Mouse (Mus musculus): ENCODE results near the gene Emc7. TPM values are rescaled to one million over a fixed set of nuclear protein-coding genes. Genes with fewer than 3 reads are reported as not detected.
"Not testable (repeated sequence)": the region's sequence is repeated elsewhere in the genome, so short reads cannot be mapped to it uniquely, and the experiment has no call there.

Gene Emc7
- polyA plus RNA-seq (2016; fragmentation: Nextera tagmentation; extraction: Ambion mirVana) = 11.2 and 12.1 TPM in 2 replicates

DNA sequence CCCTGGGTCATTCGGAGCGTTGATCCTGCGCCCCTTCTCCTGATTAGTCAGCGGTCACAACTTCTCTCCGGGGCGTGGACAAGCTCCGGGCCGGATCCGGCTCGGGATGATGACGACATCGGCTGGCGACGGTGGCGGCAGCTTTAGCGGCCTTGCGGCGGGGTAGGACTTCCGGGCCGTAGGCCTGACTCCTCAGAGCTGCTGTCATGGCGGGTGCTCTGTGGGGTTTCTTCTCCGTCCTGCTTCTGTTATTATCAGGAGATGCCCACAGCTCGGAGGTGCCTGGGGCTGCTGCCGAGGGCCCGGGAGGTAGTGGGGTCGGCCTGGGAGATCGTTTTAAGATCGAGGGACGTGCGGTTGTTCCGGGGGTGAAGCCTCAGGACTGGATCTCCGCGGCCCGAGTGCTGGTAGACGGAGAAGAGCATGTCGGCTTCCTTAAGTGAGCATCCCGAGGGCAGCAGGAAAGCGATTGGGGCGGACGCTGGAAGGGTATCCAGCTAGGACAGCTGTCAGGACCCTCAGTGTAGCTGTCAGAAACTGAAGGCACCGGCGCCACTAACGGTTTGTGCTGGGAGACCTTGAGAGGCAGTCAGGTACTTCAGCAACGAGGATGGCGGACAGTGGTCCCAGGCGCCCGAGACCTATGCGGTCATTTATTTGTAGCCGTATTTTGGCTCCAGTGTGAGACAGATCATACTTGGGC is at the start of gene Emc7:
Gene Emc7, plus strand, starts transcription at position 136 of the 703 bp plus-strand sequence.
- Histone ChIP-seq H3K9ac (replicated peaks) (peak within 1 kb of the TSS; percentile 87), H3K4me3 (replicated peaks) (peak within 1 kb of the TSS; percentile 87), H3K27ac (peak within 1 kb of the TSS; percentile 67), H3K9me3 (peaks cover 1% of the 10 kb centered on the region; the same call in 1 of the 2 replicates), H3K36me3 (peaks cover 2% of the 10 kb centered on the region), H3K27me3 (no peaks in the 10 kb centered on the region), H3K4me1 (replicated peaks) (peaks cover 11% of the 10 kb centered on the region; the same call in 1 of the 2 replicates), H3K4me2 (peak within 1 kb of the TSS; percentile 89)
- ATAC-seq (ENCODE audit: insufficient number of reproducible peaks, insufficient read depth, low FRiP score, low TSS enrichment, low read depth) = peak; percentile 93
- WGBS = under 1% methylated on average over 49 of the region's 49 CpGs

DNA sequence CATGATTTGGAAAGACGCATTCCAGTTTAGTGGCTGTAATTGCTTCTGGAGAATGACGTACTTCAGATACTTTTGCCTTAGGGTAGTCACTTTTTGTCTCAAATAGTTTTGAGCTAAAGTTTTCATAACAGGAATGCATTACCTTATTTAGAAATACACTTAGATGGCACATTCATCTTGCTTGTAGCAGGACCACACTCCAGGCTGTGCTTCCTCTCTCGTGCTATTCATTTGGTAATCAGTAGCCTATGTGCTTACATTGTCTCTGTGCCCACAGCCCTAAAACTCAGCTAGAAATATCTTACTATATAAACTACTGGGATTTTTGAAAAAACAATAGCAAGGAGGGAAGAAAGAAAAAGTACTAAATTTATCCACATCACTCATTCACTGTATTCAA is 47.8 kb upstream of the Emc7 start:
- Histone ChIP-seq H3K9ac (replicated peaks) (no peak overlapping the region), H3K27ac (no peak overlapping the region), H3K4me1 (replicated peaks) (no peaks in the 10 kb centered on the region), H3K9me3 (no peaks in the 10 kb centered on the region), H3K4me2 (no peak overlapping the region), H3K27me3 (no peaks in the 10 kb centered on the region), H3K36me3 (peaks cover 37% of the 10 kb centered on the region), H3K4me3 (replicated peaks) (no peak overlapping the region)
- no peak for ATAC-seq (ENCODE audit: insufficient number of reproducible peaks, insufficient read depth, low FRiP score, low TSS enrichment, low read depth)
- WGBS = 90% methylated on average over 3 of the region's 3 CpGs

DNA sequence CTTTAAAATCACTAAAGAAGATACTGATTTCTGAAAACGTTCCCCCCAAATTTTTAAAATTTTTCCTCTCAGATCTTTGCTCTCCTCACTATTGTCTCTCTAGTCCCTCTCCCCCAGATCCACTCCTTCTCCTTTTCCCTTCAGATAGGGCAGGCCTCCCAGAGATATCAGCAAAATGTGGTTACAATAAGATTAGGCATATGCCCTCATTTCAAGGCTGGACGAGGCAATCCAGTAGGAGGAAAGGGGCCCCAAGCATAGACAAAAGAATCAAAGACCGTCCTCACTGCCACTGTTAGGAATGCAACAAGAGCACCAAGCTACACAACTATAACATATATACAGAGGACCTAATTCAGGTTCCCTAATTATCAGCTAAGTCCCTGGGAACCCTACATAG is 29.5 kb upstream of the Emc7 start:
- Histone ChIP-seq H3K27ac (no peak overlapping the region), H3K9me3 (no peaks in the 10 kb centered on the region), H3K9ac (replicated peaks) (no peak overlapping the region), H3K4me3 (replicated peaks) (no peak overlapping the region), H3K27me3 (no peaks in the 10 kb centered on the region), H3K36me3 (no peaks in the 10 kb centered on the region), H3K4me2 (no peak overlapping the region), H3K4me1 (replicated peaks) (no peaks in the 10 kb centered on the region)
- WGBS = 83% methylated on average over 3 of the region's 3 CpGs
- ATAC-seq (ENCODE audit: insufficient number of reproducible peaks, insufficient read depth, low FRiP score, low TSS enrichment, low read depth) = no peak

DNA sequence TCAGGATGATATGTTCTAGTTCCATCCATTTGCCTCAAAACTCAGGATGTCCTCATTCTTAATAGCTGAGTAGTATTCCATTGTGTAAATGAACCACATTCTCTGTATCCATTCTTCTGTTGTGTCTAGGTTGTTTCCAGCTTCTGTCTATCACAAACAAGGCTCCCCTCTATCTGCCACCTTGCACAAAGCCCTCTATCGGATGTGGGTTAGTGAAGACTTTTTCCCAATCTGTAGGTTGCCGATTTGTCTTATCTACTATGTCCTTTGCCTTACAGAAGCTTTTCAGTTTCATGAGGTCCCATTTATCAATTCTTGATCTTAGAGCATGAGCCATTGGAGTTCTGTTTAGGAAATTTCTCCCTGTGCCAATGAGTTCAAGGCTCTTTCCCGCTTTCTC is 26.3 kb upstream of the Emc7 start:
- not testable (repeated sequence) for ATAC-seq (ENCODE audit: insufficient number of reproducible peaks, insufficient read depth, low FRiP score, low TSS enrichment, low read depth); H3K4me1 ChIP-seq (replicated peaks); H3K9me3 ChIP-seq; H3K4me2 ChIP-seq; H3K9ac ChIP-seq (replicated peaks); H3K36me3 ChIP-seq; H3K27me3 ChIP-seq; H3K27ac ChIP-seq; H3K4me3 ChIP-seq (replicated peaks)
- WGBS = 92% methylated on average over 3 of the region's 3 CpGs

DNA sequence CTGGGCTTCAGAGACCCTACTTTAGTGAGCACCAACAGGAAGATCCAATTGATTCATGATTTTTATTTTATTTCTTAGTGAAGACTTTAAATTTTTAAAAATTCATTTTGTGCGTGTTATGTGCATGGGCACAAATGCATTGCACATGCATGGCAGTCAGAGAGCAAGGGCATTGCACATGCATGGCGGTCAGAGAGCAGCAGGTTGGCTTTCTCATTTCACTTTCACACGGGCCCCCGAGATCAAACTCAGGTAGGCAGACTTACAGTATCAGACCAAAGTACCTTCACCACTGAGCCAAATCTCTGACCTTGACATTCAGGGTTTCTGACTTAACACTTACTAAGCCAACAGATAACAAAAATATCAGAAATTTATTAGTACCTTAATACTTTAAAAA is 25.1 kb upstream of the Emc7 start:
- no peak for ATAC-seq (ENCODE audit: insufficient number of reproducible peaks, insufficient read depth, low FRiP score, low TSS enrichment, low read depth)
- no peaks in the 10 kb centered on the region for H3K36me3 ChIP-seq
- H3K9me3 ChIP-seq = no peaks in the 10 kb centered on the region
- no peaks in the 10 kb centered on the region for H3K27me3 ChIP-seq
- WGBS = 92% methylated on average over 4 of the region's 4 CpGs
- H3K27ac ChIP-seq = no peak overlapping the region
- no peak overlapping the region for H3K4me2 ChIP-seq
- no peaks in the 10 kb centered on the region for H3K4me1 ChIP-seq (replicated peaks)
- H3K4me3 ChIP-seq (replicated peaks) = no peak overlapping the region
- no peak overlapping the region for H3K9ac ChIP-seq (replicated peaks)

DNA sequence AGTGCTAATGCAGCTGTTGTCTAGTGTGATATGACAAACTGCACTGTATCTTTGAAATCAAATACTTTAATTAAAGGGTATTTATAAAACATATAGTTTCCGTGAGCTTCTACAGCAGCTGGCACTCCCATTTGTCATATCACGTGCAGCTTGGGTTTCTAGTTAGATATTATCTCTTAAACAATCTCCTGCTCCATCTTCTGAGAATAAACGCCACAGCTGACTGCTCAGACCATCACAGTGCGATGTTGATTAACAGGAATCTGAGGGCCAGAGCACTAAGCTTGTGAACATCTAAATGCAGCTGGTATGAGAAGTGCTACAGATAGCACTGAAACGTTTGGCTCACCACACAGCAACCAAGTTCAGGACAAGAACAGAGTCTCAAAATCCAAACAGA is 24.4 kb upstream of the Emc7 start:
- no peak for ATAC-seq (ENCODE audit: insufficient number of reproducible peaks, insufficient read depth, low FRiP score, low TSS enrichment, low read depth)
- WGBS = 66% methylated on average over 5 of the region's 5 CpGs

DNA sequence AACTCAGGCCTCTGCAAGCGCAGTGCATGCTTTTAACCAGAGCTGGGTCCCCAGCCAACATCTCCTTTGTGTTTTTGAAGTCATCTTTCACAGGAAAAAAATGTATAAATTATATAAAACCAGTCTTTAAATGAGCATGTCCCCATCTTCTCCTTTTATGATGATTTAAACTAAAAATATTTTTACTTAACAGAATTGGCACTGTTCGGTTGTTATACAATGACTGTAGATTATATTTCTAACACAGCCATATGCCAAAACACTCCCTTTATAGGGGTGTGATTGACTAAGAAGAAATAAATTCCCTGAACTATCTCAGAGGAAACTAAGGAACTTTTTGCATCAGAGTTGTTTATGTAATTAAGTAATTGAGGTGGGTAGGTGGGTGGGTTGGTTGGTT is 22.3 kb upstream of the Emc7 start:
- no peaks in the 10 kb centered on the region for H3K36me3 ChIP-seq
- no peaks in the 10 kb centered on the region for H3K9me3 ChIP-seq
- H3K27me3 ChIP-seq = no peaks in the 10 kb centered on the region
- no peak overlapping the region for H3K27ac ChIP-seq
- no peak overlapping the region for H3K4me3 ChIP-seq (replicated peaks)
- H3K4me2 ChIP-seq = no peak overlapping the region
- no peak overlapping the region for H3K9ac ChIP-seq (replicated peaks)
- no peak for ATAC-seq (ENCODE audit: insufficient number of reproducible peaks, insufficient read depth, low FRiP score, low TSS enrichment, low read depth)
- 90% methylated on average over 2 of the region's 2 CpGs for WGBS
- H3K4me1 ChIP-seq (replicated peaks) = no peaks in the 10 kb centered on the region

More for the DNA sequence above, 24.4 kb upstream of the Emc7 start:
- H3K27ac ChIP-seq = no peak overlapping the region
- H3K4me1 ChIP-seq (replicated peaks) = no peaks in the 10 kb centered on the region
- H3K9me3 ChIP-seq = no peaks in the 10 kb centered on the region
- no peaks in the 10 kb centered on the region for H3K36me3 ChIP-seq
- H3K4me2 ChIP-seq = no peak overlapping the region
- H3K4me3 ChIP-seq (replicated peaks) = no peak overlapping the region
- no peaks in the 10 kb centered on the region for H3K27me3 ChIP-seq
- no peak overlapping the region for H3K9ac ChIP-seq (replicated peaks)

DNA sequence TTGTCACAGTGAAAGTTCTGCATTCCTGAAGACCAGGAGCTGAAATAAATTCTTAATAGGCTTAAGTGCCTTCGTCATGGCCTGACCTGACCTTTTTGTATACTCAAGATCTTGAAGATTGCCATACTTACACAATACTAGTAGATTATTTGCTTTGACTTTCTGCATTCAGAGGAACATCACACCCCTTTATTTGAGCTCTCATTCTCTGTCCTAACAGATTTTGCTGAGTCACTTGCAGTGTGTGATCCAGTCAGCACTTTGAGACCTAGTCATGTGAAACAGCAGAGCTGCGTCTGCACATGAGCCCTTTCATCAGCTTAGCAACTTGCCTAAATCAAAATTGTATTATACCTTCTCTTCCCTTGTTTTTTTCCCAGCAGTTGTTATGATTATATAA is 21.4 kb upstream of the Emc7 start:
- H3K4me3 ChIP-seq (replicated peaks) = no peak overlapping the region
- H3K27me3 ChIP-seq = no peaks in the 10 kb centered on the region
- no peaks in the 10 kb centered on the region for H3K4me1 ChIP-seq (replicated peaks)
- H3K27ac ChIP-seq = no peak overlapping the region
- 81% methylated on average over 2 of the region's 2 CpGs for WGBS
- H3K4me2 ChIP-seq = no peak overlapping the region
- no peak overlapping the region for H3K9ac ChIP-seq (replicated peaks)
- H3K36me3 ChIP-seq = no peaks in the 10 kb centered on the region
- ATAC-seq (ENCODE audit: insufficient number of reproducible peaks, insufficient read depth, low FRiP score, low TSS enrichment, low read depth) = no peak
- H3K9me3 ChIP-seq = no peaks in the 10 kb centered on the region

DNA sequence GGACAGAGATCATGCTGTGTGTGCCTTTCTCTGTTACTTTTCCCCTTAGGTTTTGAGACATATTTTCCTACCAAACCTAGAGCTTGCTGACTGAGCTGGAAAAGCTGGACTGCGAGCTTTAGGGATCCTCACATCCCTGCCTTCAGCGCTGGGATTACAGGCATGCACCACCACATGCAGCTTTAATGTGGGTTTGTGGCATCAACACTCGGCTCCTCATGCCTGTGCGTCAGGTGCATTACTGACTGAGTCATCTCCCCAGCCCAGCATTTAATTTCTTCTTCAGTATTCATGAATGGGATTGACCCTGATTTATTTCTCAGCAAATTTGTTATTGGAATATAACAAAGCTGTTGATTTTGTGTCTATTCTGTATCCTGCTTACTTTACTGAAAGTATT is 18.5 kb upstream of the Emc7 start:
- Histone ChIP-seq H3K27me3 (no peaks in the 10 kb centered on the region), H3K4me1 (replicated peaks) (no peaks in the 10 kb centered on the region), H3K27ac (no peak overlapping the region), H3K4me3 (replicated peaks) (no peak overlapping the region), H3K9ac (replicated peaks) (no peak overlapping the region), H3K36me3 (no peaks in the 10 kb centered on the region), H3K4me2 (no peak overlapping the region), H3K9me3 (no peaks in the 10 kb centered on the region)
- no peak for ATAC-seq (ENCODE audit: insufficient number of reproducible peaks, insufficient read depth, low FRiP score, low TSS enrichment, low read depth)
- 79% methylated on average over 4 of the region's 4 CpGs for WGBS

DNA sequence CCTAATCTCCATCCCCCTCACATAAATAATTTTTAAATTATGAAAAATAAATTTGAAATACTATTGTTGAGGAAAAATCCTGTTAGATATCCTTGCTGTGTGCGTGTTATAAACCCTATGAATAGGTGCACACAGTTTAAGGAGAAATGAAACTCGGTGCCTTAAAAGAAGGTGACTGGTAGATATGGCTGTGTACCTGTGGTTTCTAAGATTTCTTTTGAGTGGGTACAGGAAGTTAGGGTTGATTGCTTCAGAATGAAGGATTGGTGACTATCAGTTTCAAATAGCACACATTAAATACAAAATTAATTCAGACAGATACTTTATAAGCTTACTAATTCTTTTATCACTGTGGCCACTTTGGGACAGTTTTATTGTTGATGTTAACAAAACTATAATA is 17.2 kb upstream of the Emc7 start:
- Histone ChIP-seq H3K4me2 (no peak overlapping the region), H3K4me3 (replicated peaks) (no peak overlapping the region), H3K27me3 (no peaks in the 10 kb centered on the region), H3K27ac (no peak overlapping the region), H3K4me1 (replicated peaks) (no peaks in the 10 kb centered on the region), H3K36me3 (no peaks in the 10 kb centered on the region), H3K9ac (replicated peaks) (no peak overlapping the region), H3K9me3 (no peaks in the 10 kb centered on the region)
- 90% methylated on average over 2 of the region's 2 CpGs for WGBS
- ATAC-seq (ENCODE audit: insufficient number of reproducible peaks, insufficient read depth, low FRiP score, low TSS enrichment, low read depth) = no peak

DNA sequence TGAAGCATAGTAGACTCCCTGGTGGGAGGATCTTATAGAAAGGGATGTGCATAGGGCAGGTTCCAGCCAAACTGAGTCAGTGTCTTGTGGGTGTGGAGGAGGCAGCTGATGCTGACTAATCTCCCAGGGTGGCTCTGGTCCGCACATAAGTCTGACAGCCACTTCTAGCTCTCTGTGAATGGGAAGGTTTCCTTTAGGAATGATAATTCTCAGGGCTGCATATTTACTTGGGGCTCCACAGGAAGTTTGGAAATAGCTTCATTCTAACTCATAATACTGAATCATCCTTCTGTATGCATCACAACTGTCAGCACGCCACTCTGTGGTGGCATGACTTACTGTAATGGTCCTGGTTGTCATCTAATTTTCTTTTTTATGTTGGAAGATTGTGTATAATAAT is 11.3 kb upstream of the Emc7 start:
- Histone ChIP-seq H3K27ac (no peak overlapping the region), H3K27me3 (no peaks in the 10 kb centered on the region), H3K9ac (replicated peaks) (no peak overlapping the region), H3K4me3 (replicated peaks) (no peak overlapping the region), H3K36me3 (no peaks in the 10 kb centered on the region), H3K4me2 (no peak overlapping the region), H3K4me1 (replicated peaks) (no peaks in the 10 kb centered on the region), H3K9me3 (no peaks in the 10 kb centered on the region)
- no peak for ATAC-seq (ENCODE audit: insufficient number of reproducible peaks, insufficient read depth, low FRiP score, low TSS enrichment, low read depth)
- WGBS = 71% methylated on average over 2 of the region's 2 CpGs

DNA sequence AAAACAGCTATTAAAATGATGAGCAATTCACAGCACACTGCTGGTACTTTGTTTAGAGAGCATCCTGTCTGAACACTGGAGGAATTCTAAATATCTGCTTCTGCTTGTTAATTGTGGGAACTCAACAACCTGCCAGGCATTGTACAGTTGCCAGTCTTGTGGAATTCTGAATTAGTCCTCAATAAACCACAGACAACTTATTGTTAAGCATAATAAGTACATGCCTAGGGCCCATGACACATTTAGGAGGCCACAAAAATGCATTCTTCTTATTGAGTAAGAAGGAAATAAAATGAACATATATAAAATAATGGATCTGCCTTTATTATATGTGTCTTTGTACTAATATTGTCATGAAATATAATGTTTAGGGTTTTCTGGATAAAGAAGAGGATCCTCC is 9.3 kb upstream of the Emc7 start:
- ATAC-seq (ENCODE audit: insufficient number of reproducible peaks, insufficient read depth, low FRiP score, low TSS enrichment, low read depth) = no peak
- Histone ChIP-seq H3K36me3 (no peaks in the 10 kb centered on the region), H3K4me3 (replicated peaks) (no peak overlapping the region), H3K27me3 (no peaks in the 10 kb centered on the region), H3K4me1 (replicated peaks) (no peaks in the 10 kb centered on the region), H3K9me3 (no peaks in the 10 kb centered on the region), H3K9ac (replicated peaks) (no peak overlapping the region), H3K27ac (no peak overlapping the region), H3K4me2 (no peak overlapping the region)
